Mouse (Mus musculus): ENCODE data around the gene St7.

DNA sequence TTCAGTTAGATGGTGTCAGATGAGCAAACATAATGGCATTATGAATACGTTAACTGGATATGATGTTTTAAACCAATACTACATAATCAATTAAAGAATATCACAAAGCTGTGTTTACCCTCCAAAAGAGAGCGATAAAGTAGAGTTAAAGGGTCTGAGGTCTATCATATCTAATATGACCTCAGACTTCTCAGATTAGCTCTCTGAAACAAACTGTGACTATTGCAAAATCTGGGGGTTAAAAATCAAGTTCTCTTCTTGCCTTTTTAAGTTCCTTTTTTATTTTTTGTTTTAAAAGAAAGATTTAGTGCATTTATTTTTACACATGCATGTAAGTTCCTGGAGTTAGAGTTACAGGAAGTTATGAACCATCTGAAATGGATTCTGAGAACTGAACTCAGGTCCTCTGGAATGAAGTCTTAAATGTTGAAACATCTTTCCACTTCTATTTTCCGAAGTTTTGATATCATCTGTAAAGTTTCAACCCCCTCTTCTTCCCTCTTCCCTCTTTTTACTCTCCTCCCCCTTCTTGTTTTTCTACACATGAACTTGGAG, 86.0 kb downstream of the St7 start:
- TF ChIP-seq CTCF (IDR thresholded peaks at IDR 0.05; ENCODE audit: extremely low read depth, insufficient read depth, insufficient read length, insufficient replicate concordance) (no peak), POLR2A (IDR thresholded peaks at IDR 0.05; ENCODE audit: low read depth, low read length) (no peak)
